Mouse (Mus musculus): ENCODE data around the gene Kif3a.

The Kif3a gene

GRCm38 (mm10) chr11:53616748-53617558 lies 49.8 kb downstream of the Kif3a start:
- DNase-seq (ENCODE audit: low spot score) = no peak

- no peak for DNase-seq (ENCODE audit: low spot score)
These were observed 50.5 kb downstream of the Kif3a start for GRCm38 (mm10) chr11:53617562-53618109.

DNA sequence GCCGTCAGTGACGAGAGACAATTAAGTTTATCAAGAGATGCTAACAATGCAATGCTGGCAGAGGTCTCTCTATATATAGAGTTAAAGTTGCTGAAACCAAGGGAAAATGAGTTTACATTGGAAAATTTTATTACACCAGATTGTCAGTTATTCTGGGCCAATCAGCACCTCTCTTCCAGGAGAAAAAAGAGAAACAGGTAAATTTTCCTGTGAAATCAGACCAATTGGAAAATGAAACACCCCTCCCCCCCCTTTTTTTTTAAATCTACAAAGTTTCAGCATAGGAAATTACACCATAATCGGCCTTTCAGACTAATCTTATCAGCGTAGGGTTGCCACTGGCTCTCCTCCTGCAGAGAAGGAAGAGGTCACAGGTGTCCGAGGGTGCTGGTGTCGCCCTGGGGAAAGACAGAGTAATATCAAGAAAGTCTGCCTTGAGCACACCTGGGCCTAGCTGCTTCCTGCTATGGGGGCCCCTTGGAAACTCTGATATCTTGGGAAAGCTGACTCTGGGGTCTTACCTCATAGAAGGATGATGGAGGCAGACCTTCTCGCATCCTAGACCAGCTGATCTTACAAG lies 51.5 kb downstream of the Kif3a start, which contains the start of gene Il4:
Il4 (minus strand) TSS at position 51 of the 580 bp plus-strand sequence.
- no peak for DNase-seq (ENCODE audit: low spot score)

DNA sequence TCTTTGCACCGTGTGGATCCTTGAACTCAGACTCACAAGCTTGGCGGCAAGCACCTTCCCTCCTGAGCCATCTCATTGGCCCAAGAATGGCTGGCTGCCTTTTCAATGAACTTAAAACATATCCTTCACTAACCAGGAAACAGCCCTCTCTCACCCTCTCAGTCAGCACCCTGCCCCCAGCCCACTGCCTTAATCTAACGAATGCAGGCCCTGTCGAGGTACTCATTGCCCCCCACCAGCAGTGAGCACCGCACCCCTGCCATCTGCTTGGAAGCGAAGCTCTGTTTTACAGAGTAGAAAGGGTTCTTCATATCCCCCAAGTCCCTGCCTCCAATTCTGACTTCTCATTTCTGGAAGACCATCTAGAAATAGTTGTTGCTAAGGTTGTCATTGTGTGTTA lies 52.2 kb downstream of the Kif3a start:
- DNase-seq (ENCODE audit: low spot score) = no peak

- no peak for DNase-seq (ENCODE audit: low spot score)
These were observed 52.9 kb downstream of the Kif3a start for GRCm38 (mm10) chr11:53620094-53620493.

DNA sequence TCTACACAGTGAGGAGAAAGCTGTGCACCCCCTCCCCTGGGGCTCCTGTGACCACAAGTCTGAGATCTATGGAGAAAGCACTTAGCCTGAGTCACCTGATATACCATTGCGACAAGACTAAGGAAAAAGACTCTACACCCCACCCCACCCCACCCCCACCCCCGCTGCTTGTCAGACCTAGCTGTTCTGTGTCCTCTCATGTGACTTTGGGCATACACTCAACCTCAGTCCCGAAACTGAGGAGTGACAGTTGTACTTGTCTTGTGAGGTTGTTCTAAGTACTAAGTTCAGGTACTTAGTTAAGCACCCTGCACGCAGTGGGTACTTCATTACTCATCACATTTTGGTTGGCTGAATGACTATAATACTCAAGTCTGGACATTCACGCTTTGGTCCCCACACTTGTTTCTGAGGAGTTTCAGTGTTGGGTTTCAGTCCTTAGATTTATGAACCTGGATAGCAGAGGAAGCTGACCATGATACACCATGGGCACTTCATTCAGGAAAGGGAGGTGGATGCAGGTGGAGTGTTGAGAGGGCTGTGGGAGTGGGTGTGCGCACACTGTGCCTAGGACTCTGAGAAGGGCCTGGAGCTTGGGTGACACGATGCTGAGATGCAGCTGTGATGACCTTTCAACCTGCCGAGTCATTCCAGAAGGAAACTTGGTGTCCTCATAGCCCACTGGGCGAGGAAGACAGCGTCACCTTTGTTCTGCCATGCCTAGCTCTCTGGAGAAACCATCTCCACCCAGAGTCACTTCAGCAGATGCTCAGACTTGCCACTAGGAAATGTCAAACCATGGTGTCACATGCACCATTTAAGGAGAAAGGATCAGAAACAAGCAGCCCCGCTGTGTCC lies 54.6 kb downstream of the Kif3a start:
- DNase-seq (ENCODE audit: low spot score) = no peak

- DNase-seq (ENCODE audit: low spot score) = no peak
These were observed 55.2 kb downstream of the Kif3a start for GRCm38 (mm10) chr11:53622440-53622806.

- no peak for DNase-seq (ENCODE audit: low spot score)
These were observed 56.4 kb downstream of the Kif3a start for GRCm38 (mm10) chr11:53623573-53623972.

- DNase-seq (ENCODE audit: low spot score) = no peak
These were observed 56.9 kb downstream of the Kif3a start for GRCm38 (mm10) chr11:53624124-53624523.

- no peak for DNase-seq (ENCODE audit: low spot score)
These were observed 59.7 kb downstream of the Kif3a start for GRCm38 (mm10) chr11:53626802-53627373.

DNA sequence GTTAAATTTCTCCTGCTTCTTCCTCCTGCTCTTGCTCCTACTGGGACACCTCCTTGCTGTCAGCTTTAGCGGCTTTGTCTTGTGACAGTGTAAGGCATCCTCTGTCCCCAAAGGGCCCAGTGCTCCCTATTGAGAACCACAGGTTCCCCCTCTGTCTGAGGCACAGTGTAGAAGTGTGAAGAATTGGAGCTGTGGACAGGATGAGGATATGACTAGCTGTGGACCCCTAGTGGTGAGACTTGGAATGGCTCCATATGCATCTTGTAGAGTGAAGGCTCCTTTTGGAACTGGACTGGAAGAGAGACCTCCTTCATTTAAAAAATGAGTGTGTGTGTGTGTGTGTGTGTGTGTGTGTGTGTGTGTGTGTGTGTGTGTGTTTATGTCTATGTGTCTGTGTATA lies 60.7 kb downstream of the Kif3a start:
- DNase-seq (ENCODE audit: low spot score) = peak; percentile 90

GRCm38 (mm10) chr11:53632122-53632733 lies 65.0 kb downstream of the Kif3a start:
- DNase-seq (ENCODE audit: low spot score) = no peak

GRCm38 (mm10) chr11:53633644-53634043 lies 66.5 kb downstream of the Kif3a start:
- no peak for DNase-seq (ENCODE audit: low spot score)

DNA sequence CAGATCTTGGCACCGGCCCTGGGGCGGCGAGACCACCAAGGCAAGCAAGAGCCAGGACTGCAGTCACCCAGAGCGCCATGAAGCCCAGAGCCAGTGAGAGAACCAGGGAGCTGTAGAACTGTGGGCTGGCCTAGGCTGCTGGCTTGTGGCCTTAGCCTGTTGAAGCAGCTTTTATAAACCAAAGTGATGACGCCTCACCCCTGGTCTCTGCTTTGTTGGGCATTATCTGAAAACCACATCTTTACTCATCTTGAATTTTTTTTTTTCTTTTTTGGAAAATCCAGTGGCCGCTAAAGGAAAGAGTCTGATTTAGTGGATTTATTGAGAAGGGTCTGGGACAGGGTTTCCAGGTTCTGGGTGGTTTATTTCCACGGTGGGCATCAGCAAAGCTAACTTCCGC lies 67.4 kb downstream of the Kif3a start, which contains the start of gene Il13:
Il13 (minus strand) TSS at position 147 of the 400 bp plus-strand sequence.
- no peak for DNase-seq (ENCODE audit: low spot score)

DNA sequence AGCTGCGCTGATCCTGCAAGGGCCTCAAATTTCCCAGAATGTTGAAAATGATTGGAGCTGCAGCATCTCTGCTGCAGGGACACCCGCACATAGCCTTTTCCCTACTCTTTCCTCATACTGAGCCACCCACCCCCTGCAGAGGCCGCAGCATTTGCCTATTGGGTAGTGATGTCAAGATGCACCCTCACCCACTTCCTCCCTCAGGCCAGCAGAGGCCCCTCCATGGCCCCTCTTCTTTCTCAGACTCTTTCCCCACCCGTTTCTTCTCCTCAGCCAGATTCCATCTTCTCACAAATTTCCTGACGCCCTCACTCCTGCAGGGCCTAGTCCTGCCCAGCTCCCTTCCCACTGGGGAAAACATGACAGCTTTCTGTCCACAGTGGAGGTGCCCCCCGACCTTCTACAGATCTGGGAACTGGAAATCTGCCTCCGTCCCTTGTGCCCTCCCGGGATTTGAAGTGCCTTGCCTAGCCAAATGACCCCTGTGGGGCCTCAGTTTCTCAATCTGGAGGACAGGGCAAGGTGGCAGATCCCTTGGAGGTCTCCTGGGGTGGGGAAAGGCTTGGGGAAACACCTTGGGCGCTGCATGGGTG lies 68.5 kb downstream of the Kif3a start:
- DNase-seq (ENCODE audit: low spot score) = no peak

DNA sequence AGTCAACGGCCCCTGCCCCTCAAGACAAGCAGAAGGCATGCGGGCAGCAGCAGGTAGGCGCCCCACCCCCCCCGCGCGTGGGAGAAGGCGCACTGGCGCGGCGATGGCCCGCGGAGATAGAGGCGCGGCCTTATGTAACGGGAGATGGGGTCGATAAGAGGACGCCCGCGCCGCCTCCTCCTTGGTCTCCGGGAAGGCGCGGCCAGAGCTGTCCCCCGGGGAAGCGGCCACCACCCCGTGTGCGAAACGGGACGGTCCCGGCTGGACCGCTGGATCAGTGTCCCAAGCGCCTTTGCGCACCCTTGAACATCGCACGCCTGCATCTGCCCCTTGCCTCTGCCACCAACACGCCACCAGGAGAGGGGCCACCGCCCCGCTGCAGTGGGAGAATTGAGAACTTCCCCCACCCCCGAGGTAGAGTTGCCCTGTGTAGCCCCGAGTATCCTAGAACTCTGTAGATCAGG lies 69.0 kb downstream of the Kif3a start:
- no peak for DNase-seq (ENCODE audit: low spot score)

DNA sequence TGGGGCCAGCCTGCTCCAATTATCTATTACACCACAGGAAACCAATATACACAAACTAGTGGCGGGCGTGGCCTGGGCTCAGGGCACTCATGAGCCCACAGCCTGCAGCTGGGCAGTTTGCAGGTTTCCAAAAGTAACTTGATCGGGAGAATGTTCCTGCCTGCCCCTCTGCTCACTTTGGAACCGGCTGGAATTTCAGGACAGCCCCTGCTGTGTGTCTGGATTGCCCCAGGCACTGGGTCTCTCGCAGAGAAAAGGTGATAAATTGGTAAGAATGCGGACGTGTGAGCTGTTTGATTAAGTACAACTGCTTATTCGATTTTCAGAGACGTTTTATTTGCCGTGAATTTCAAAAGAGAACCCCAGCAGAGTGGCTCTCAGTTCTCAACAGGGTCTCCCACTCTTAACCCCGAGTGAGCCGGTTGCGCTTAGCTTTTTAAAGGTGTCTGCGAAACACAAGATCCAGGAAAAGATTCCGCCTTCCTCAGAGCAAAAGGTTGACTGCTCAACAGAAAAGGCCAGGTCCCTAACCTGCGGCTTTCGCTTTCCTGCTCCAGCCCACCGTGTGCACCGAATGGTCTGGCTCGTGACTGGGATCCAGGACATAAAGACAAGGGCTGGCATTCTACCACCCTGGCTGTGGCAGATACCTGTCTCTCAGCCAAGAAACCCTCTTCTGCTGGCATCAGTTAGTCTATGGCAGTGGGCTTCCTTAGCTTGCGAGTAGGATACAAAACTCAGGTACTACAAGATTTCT lies 70.0 kb downstream of the Kif3a start:
- DNase-seq (ENCODE audit: low spot score) = no peak

DNA sequence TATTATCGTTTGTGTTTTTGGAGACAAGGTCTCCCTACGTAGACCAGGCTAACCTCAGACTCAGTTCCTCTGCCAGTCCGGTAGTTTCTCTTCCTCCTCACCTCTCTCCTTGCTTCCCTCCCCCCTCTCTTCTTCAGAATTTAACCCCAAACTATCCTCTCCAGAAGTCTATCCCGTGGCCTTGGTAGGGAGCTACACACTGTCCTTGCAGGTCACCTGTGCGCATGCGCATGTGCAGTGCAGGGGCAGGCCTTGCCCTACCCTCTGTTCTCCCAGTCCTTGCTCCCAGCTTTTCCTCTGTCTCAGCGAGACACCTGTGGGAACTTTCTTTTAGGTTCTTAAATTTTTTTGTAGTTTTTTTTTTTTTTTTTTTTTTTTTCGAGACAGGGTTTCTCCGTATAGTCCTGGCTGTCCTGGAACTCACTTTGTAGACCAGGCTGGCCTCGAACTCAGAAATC lies 70.7 kb downstream of the Kif3a start:
- no peak for DNase-seq (ENCODE audit: low spot score)

GRCm38 (mm10) chr11:53642744-53643279 lies 75.6 kb downstream of the Kif3a start:
- no peak for DNase-seq (ENCODE audit: low spot score)

DNA sequence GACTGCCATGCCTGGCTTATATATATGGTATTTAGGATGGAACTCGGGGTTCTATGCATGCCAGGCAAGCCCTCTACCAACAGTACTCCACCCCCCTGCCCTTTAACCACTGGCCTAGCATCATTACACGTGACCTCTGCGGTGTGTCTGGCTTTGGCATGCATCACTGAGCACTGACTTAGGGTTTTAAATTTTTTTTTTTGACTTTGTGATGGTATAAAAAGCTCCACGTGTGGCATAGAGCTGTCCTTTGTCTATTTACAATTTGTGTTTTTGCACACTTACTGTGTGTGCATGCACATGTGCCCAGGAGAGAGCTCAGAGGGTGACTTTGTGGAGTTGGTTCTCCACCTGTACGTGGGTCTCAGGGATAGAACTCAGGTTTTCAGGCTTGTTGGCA lies 76.8 kb downstream of the Kif3a start:
- no peak for DNase-seq (ENCODE audit: low spot score)

Data from layer of hippocampus, adult 11-12 months (tissue).